Mouse (Mus musculus): Measurements from ENCODE around the gene Fto.

DNA sequence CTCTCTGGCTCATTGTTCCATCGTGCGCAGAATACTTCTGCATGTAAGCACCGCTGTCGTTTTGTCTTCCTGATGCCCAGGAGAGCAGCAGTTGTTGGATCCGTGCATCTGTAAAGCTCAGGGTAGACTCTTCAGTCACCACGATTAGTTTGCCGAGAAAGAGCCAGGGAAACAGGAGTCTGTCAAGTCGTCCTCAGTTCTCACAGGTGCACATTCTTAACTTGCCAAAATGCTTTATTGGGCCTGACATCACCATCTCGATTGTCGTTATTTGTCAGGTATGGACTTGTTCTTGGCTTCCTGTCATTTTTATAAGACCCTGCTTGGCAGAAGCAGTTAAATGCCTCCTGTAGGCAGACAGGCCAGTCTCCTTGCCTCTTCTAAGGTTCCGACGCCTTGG lies 96.7 kb downstream of the Fto start:
- TF ChIP-seq CTCF (conservative IDR thresholded peaks at IDR 0.05; ENCODE audit: low read length) (no peak), POU5F1 (IDR thresholded peaks at IDR 0.05; ENCODE audit: borderline replicate concordance, low read length) (no peak)
